Mouse (Mus musculus) kidney, adult 11 months (tissue): ENCODE measurements at regions not wholly inside any gene's neighbourhood (a gene's known extent, or its start where the extent isn't known, plus 50 kb on each side); places are given as distances from the start of the nearest gene placed in this dataset.

Source experiments
- DNase-seq: peaks from one replicate; pipeline ENCODE4 v3.0.0; 2022

DNA sequence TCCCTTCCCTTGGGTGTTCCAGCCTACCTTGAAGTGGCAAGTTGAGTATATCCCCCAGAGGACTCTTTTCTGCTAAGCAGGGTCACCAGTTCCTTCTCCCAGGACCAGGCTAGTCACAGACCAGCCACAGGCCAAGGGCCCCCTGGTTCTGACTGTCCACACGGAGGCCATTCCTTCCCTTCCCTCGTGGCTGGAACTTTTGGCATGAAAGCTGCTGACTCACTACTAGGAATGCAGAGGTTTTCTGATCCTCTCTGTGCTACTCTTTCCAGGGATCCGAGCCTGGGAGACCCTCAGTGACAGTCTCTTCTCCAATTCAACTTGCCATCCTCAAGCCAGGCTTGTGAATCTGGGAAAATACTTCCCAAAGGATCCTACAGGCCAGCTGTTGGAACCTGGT, 59.1 kb upstream of the Ptprt start:
- no peak for DNase-seq

DNA sequence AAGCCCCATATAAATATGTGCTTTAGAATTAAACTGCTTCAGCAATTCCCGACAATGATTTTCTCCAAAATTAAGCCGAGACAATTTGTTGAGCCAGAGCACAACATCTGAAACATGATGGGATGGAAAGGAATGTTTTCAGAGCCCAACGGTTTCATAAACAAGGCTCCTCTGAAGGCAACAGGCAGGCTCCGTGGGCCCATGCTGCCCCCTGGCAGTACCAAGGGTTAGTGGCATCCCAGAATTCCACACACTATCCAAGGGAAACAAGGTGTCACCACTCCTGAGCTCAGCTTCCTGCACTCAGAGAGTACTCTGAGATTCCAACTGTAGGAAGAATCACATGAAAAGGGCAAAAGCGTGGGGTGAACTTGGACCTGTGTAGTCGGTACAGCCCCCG, 57.5 kb upstream of the Ptprt start:
- DNase-seq = no peak

DNA sequence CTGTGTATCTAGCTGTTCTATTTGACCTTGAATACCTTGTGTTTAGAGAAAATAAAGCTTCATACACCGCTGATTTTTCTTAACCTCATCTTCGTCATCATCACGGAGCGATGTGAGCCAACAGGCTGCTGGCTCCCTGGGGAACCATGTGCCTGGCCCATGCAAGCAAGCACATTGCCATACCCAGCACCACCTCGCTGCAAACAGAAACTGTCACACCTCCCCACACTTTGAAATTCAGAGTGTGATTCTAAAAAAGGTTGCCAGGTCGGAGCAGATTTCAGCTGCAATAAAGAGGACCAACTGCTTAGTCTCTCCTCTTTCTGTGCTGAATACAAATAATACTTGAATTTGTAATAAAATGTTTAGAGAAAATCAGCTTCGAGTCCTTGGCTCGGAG, 54.0 kb upstream of the Ptprt start:
- no peak for DNase-seq

DNA sequence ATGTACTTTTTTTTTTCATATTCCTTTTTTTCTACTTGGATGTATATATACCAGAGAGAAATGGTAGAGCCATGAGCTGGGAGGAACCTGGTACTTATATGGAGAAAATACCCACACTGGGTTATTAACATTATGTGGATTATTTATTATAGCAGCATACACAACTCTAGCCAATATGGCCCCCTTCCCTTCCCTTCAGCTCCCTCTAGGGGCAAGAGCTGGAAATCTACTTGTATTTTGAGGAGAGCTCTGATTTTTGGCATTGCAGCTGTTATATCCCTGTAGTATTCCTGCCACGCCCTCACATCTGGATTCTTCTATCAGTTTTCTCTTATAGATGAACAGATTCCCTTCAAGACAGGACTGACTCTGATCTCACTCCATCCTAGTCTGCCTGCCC, 52.0 kb upstream of the Ptprt start:
- DNase-seq = no peak

DNA sequence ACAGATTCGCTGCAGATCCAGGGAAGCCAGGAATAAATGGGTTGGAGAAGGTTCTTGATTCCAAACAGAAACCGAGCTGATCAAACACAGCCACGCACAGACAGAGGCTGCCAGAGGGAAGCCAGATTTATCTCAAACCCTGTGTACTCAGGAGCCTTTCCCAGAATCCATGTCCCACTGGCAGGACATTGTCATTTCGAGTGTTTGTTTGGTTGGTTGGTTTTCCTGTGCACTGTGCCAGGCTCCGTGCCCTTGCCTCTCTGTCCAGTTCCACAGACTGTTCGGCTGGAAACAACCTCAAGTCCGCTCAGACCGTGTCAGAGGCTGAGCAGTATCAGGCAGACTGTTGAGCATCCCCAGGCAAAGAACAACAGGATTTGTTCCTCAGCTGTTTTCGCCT, 51.4 kb upstream of the Ptprt start:
- DNase-seq = no peak
